Mouse (Mus musculus) C2C12 (cell line): ENCODE measurements around the gene Rps6kb2. TPM values are rescaled to one million over a fixed set of nuclear protein-coding genes. Genes with fewer than 3 reads are reported as not detected.

Source experiments
- H3K27me3 ChIP-seq: one replicate; pipeline ENCODE4 v1.6.1; 2011; ENCODE audit not compliant: control insufficient read depth, insufficient read depth, insufficient read length
- H3K36me3 ChIP-seq: one replicate; pipeline ENCODE4 v1.6.1; 2011; ENCODE audit not compliant: control insufficient read depth, insufficient read depth
- H3K4me3 ChIP-seq: one replicate; pipeline ENCODE4 v1.5.1; 2011; ENCODE audit warnings: mild to moderate bottlenecking, control low read depth; ENCODE audit not compliant: poor library complexity, insufficient read depth, severe bottlenecking
- H3K79me2 ChIP-seq: one replicate; pipeline ENCODE4 v1.6.1; 2011; ENCODE audit not compliant: control insufficient read depth, insufficient read depth
- H3K79me3 ChIP-seq: one replicate; pipeline ENCODE4 v1.6.1; 2011; ENCODE audit warnings: low read depth, control low read depth
- H3ac ChIP-seq: one replicate; pipeline ENCODE3; 2011; ENCODE audit warnings: low read depth; ENCODE audit not compliant: control insufficient read depth, insufficient read length
- CEBPB ChIP-seq: IDR thresholded peaks from one replicate; pipeline ENCODE4 v1.6.1; 2011; ENCODE audit warnings: low read depth, mild to moderate bottlenecking, control low read depth, moderate library complexity
- CTCF ChIP-seq: IDR thresholded peaks from one replicate; pipeline ENCODE4 v1.5.1; 2011; ENCODE audit not compliant: control insufficient read depth, insufficient read depth, insufficient read length
- FOSL1 ChIP-seq: IDR thresholded peaks from one replicate; pipeline ENCODE4 v1.8.0; 2011; ENCODE audit warnings: mild to moderate bottlenecking, low read length; ENCODE audit not compliant: poor library complexity, insufficient read depth, severe bottlenecking
- MAX ChIP-seq: IDR thresholded peaks from one replicate; pipeline ENCODE4 v1.6.1; 2011; ENCODE audit warnings: mild to moderate bottlenecking, control low read depth
- MYOD1 ChIP-seq: IDR thresholded peaks from one replicate; pipeline ENCODE4 v1.6.1; 2011; ENCODE audit warnings: low read depth; ENCODE audit not compliant: control insufficient read depth, insufficient read length
- MYOG ChIP-seq: IDR thresholded peaks from one replicate; pipeline ENCODE4 v1.6.1; 2011; ENCODE audit not compliant: control insufficient read depth, insufficient read length; ENCODE audit errors: extremely low read depth
- USF1 ChIP-seq: IDR thresholded peaks from one replicate; pipeline ENCODE4 v1.6.1; 2011; ENCODE audit warnings: low read depth, mild to moderate bottlenecking, control low read depth, moderate library complexity
- polyA plus RNA-seq: library from polyadenylated mRNA; unstranded; fragments of >200 nt; fragmentation: generic; extraction: Trizol; gene quantifications from one replicate; pipeline ENCODE4 v1.2.1, GENCODE M21; 2012; ENCODE audit warnings: missing spikeins

The Rps6kb2 gene
- polyA plus RNA-seq, 1 experiment: 19.7 TPM

DNA sequence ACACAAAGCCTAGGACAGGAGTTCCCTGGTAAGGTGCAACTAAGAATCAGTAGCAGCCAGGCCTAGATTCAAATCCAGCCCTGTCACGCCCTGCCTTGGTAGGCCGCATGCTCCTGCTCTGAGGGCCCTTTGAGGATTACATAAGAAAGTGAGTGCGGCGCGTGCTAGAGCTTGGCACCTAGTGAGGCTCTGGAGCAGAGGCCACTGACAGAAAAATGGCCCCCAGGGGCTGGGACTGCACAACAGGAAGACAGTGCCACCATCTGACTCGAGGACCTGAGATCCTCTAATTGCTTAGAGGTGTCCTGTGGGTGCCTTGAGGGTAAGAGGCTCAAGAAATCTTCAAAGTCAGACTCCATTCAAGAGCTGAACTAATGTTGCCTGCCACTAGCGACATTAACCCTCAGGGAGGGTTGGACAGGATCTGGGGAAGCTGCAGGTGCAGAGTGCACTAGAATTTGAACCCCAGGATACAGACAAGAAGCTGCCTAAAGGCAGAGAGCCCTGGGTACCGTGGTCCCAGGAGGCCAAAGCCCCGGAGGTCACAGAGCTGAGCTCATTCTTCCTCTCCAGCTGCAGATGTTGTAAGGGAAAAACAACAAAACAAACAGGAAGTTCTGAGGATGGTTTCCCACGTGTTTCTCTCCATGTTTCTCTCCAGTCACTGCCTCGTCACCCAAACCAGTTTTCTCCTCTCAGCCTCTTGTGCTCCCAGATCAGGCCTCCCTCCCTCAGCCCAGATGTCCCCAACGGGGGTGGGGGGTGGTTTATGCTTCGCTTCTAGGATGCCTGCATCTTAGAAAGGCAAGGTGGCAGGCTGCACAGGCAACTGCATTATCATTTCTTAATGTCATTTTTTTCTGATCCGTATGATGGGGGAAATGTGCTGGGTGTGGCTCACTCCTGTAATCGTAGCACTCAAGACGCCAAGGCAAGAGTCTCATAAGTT lies 18.3 kb downstream of the Rps6kb2 start:
- H3ac ChIP-seq: no peak overlapping the region
- H3K27me3 ChIP-seq: no peaks in the 10 kb centered on the region
- peaks cover 13% of the 10 kb centered on the region for H3K79me2 ChIP-seq
- no peak for TF ChIP-seq MYOG
- TF ChIP-seq USF1: no peak
- no peak for TF ChIP-seq CEBPB
- no peak for TF ChIP-seq MYOD1
- no peak for TF ChIP-seq FOSL1
- TF ChIP-seq CTCF: no peak
- no peak for TF ChIP-seq MAX
- no peaks in the 10 kb centered on the region for H3K36me3 ChIP-seq
- no peak overlapping the region for H3K4me3 ChIP-seq
- peaks cover 12% of the 10 kb centered on the region for H3K79me3 ChIP-seq

- Histone ChIP-seq H3K79me2 (peaks cover 3% of the 10 kb centered on the region), H3ac (no peak within 1 kb of the TSS), H3K36me3 (no peaks in the 10 kb centered on the region), H3K4me3 (no peak within 1 kb of the TSS), H3K27me3 (no peaks in the 10 kb centered on the region), H3K79me3 (peaks cover 2% of the 10 kb centered on the region)
- TF ChIP-seq MYOG (no peak), MAX (no peak), USF1 (no peak)
These were observed 19.3 kb downstream of the Rps6kb2 start, which contains the start of gene Cabp4 for GRCm38 (mm10) chr19:4143759-4144268. Gene Cabp4 (minus strand): TSS chr19:4144033.

DNA sequence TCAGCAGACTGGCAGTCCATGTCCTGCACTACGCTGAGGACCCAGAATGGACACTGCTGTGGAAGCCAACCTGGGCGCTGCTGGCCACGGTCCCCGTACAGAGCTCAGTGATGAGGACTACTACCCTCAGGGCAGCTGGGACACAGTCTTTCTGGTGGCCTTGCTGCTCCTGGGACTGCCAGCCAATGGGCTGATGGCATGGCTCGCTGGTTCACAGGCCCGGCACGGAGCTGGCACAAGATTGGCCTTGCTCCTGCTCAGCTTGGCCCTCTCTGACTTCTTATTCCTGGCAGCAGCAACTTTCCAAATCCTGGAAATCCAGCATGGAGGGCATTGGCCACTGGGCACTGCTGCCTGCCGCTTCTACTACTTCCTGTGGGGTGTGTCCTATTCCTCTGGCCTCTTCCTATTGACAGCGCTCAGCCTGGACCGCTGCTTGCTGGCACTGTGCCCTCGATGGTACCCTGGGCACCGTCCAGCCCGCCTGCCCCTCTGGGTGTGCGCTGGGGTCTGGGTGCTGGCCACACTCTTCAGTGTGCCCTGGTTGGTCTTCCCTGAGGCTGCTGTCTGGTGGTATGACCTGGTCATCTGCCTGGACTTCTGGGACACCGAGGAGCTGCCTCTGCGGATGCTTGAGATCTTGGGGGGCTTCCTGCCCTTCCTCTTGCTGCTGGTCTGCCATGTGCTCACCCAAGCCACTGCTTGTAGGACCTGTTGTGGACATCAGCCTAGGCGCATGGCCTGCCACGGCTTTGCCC lies 20.6 kb downstream of the Rps6kb2 start:
- H3K79me2 ChIP-seq: no peaks in the 10 kb centered on the region
- H3K79me3 ChIP-seq: no peaks in the 10 kb centered on the region
- TF ChIP-seq MAX: no peak
- TF ChIP-seq CTCF: no peak
- no peak for TF ChIP-seq MYOG
- TF ChIP-seq USF1: no peak
- no peak for TF ChIP-seq FOSL1
- TF ChIP-seq MYOD1: no peak
- no peak for TF ChIP-seq CEBPB
- no peak overlapping the region for H3K4me3 ChIP-seq
- H3ac ChIP-seq: no peak overlapping the region
- H3K36me3 ChIP-seq: no peaks in the 10 kb centered on the region
- H3K27me3 ChIP-seq: no peaks in the 10 kb centered on the region

DNA sequence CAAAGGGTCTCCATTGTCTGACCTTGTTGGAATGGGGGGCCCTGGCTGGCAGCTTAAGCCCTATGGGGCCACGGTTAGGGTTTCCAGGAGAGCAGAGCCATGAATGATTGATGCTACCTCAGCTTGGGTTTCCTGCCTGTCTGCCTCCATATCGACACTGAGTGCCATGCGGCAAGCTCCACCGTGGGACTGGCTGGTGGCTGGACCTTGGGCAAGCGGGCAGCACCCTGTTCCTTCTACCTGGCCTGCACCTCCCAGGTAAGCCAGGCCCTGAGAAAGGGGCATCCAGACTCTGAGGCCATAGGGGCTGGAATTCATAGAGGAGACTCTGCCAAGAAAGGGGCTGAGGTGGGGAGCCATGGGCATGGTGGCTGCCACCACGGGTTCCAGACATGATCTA lies 23.0 kb downstream of the Rps6kb2 start:
- Histone ChIP-seq H3K4me3 (no peak overlapping the region), H3K27me3 (no peaks in the 10 kb centered on the region), H3ac (no peak overlapping the region), H3K79me2 (no peaks in the 10 kb centered on the region), H3K36me3 (no peaks in the 10 kb centered on the region), H3K79me3 (no peaks in the 10 kb centered on the region)
- TF ChIP-seq CTCF: no peak
- no peak for TF ChIP-seq CEBPB
- TF ChIP-seq MYOD1: no peak
- TF ChIP-seq FOSL1: no peak
- TF ChIP-seq MAX: no peak
- no peak for TF ChIP-seq MYOG
- no peak for TF ChIP-seq USF1

- Histone ChIP-seq H3K4me3 (no peak within 1 kb of the TSS), H3K79me3 (no peaks in the 10 kb centered on the region), H3K27me3 (no peaks in the 10 kb centered on the region), H3K79me2 (no peaks in the 10 kb centered on the region), H3ac (no peak within 1 kb of the TSS), H3K36me3 (no peaks in the 10 kb centered on the region)
- TF ChIP-seq MAX: no peak
- no peak for TF ChIP-seq USF1
- no peak for TF ChIP-seq FOSL1
- TF ChIP-seq CEBPB: no peak
- no peak for TF ChIP-seq MYOG
- no peak for TF ChIP-seq CTCF
- TF ChIP-seq MYOD1: no peak
These were observed 23.7 kb downstream of the Rps6kb2 start, which contains the start of gene Gpr152 for GRCm38 (mm10) chr19:4139446-4139845. Gene Gpr152 (plus strand): TSS chr19:4139787.
